Mouse (Mus musculus): ENCODE results near the gene Pros1. TPM values are rescaled to one million over a fixed set of nuclear protein-coding genes. Genes with fewer than 3 reads are reported as not detected.

Pros1 gene
- total and polyA plus RNA-seq, 3 experiments: 2.0 to 46.3 (median 13.8) TPM

GRCm38 (mm10) chr16:62936316-62936715, 82.2 kb downstream of the Pros1 start:
- ATAC-seq (ENCODE audit: extremely low read depth, insufficient number of reproducible peaks, low FRiP score, poor library complexity, severe bottlenecking): no peak
- Histone ChIP-seq H3K4me3 (ENCODE audit: low read depth, low read length) (no peak overlapping the region), H3K36me3 (replicated peaks) (no peaks in the 10 kb centered on the region), H3K9me3 (replicated peaks) (no peaks in the 10 kb centered on the region), H3K4me1 (ENCODE audit: insufficient read depth, low read depth, low read length) (peaks cover 5% of the 10 kb centered on the region), H3K27me3 (ENCODE audit: insufficient read depth, low read length) (no peaks in the 10 kb centered on the region)
- DNase-seq (ENCODE audit: low spot score): no peak
- TF ChIP-seq GATA1 (IDR thresholded peaks at IDR 0.05; ENCODE audit: borderline replicate concordance, low read length): no peak
- no peak for TF ChIP-seq POLR2AphosphoS5 (IDR thresholded peaks at IDR 0.05; ENCODE audit: insufficient replicate concordance, low read depth, low read length)
- TF ChIP-seq GATA2 (IDR thresholded peaks at IDR 0.05; ENCODE audit: borderline replicate concordance, low read depth, low read length): no peak
- TF ChIP-seq TAL1 (conservative IDR thresholded peaks at IDR 0.05; ENCODE audit: low read depth, low read length): no peak
- TF ChIP-seq CTCF (IDR thresholded peaks at IDR 0.05; ENCODE audit: low read depth, low read length): no peak

- TF ChIP-seq POLR2AphosphoS5 (IDR thresholded peaks at IDR 0.05; ENCODE audit: insufficient replicate concordance, low read depth, low read length) (no peak), CTCF (IDR thresholded peaks at IDR 0.05; ENCODE audit: low read depth, low read length) (peak; percentile 74), GATA2 (IDR thresholded peaks at IDR 0.05; ENCODE audit: borderline replicate concordance, low read depth, low read length) (no peak)
- peaks cover 7% of the 10 kb centered on the region for H3K4me1 ChIP-seq (ENCODE audit: insufficient read depth, low read depth, low read length)
- peak overlapping the region; percentile 2; the same call in 1 of the 2 replicates for H3K4me3 ChIP-seq (ENCODE audit: low read depth, low read length)
- DNase-seq (ENCODE audit: low spot score) (peak; percentile 2), ATAC-seq (ENCODE audit: extremely low read depth, insufficient number of reproducible peaks, low FRiP score, poor library complexity, severe bottlenecking) (peak; percentile 81)
- no peaks in the 10 kb centered on the region for H3K9me3 ChIP-seq (replicated peaks)
- H3K36me3 ChIP-seq (replicated peaks): no peaks in the 10 kb centered on the region
- no peaks in the 10 kb centered on the region for H3K27me3 ChIP-seq (ENCODE audit: insufficient read depth, low read length)
These were observed 86.4 kb downstream of the Pros1 start for GRCm38 (mm10) chr16:62940388-62941003.

- ATAC-seq (ENCODE audit: extremely low read depth, insufficient number of reproducible peaks, low FRiP score, poor library complexity, severe bottlenecking): no peak
These were observed 87.7 kb downstream of the Pros1 start for GRCm38 (mm10) chr16:62941763-62942162.

GRCm38 (mm10) chr16:62942418-62943410, 88.6 kb downstream of the Pros1 start:
- ATAC-seq (ENCODE audit: extremely low read depth, insufficient number of reproducible peaks, low FRiP score, poor library complexity, severe bottlenecking) (no peak), DNase-seq (ENCODE audit: low spot score) (no peak)
- Histone ChIP-seq H3K4me3 (ENCODE audit: low read depth, low read length) (no peak overlapping the region), H3K9me3 (replicated peaks) (no peaks in the 10 kb centered on the region), H3K36me3 (replicated peaks) (no peaks in the 10 kb centered on the region), H3K4me1 (ENCODE audit: insufficient read depth, low read depth, low read length) (peaks cover 7% of the 10 kb centered on the region), H3K27me3 (ENCODE audit: insufficient read depth, low read length) (no peaks in the 10 kb centered on the region)
- TF ChIP-seq TAL1 (conservative IDR thresholded peaks at IDR 0.05; ENCODE audit: low read depth, low read length) (no peak), GATA2 (IDR thresholded peaks at IDR 0.05; ENCODE audit: borderline replicate concordance, low read depth, low read length) (no peak), GATA1 (IDR thresholded peaks at IDR 0.05; ENCODE audit: borderline replicate concordance, low read length) (no peak), POLR2AphosphoS5 (IDR thresholded peaks at IDR 0.05; ENCODE audit: insufficient replicate concordance, low read depth, low read length) (no peak), CTCF (IDR thresholded peaks at IDR 0.05; ENCODE audit: low read depth, low read length) (no peak)

More at GRCm38 (mm10) chr16:62941763-62942162, 87.7 kb downstream of the Pros1 start:
- Histone ChIP-seq H3K36me3 (replicated peaks) (no peaks in the 10 kb centered on the region), H3K9me3 (replicated peaks) (no peaks in the 10 kb centered on the region), H3K4me3 (ENCODE audit: low read depth, low read length) (no peak overlapping the region), H3K27me3 (ENCODE audit: insufficient read depth, low read length) (no peaks in the 10 kb centered on the region), H3K4me1 (ENCODE audit: insufficient read depth, low read depth, low read length) (peaks cover 7% of the 10 kb centered on the region)
- DNase-seq (ENCODE audit: low spot score): no peak
- TF ChIP-seq TAL1 (conservative IDR thresholded peaks at IDR 0.05; ENCODE audit: low read depth, low read length) (no peak), CTCF (IDR thresholded peaks at IDR 0.05; ENCODE audit: low read depth, low read length) (no peak), GATA1 (IDR thresholded peaks at IDR 0.05; ENCODE audit: borderline replicate concordance, low read length) (no peak), POLR2AphosphoS5 (IDR thresholded peaks at IDR 0.05; ENCODE audit: insufficient replicate concordance, low read depth, low read length) (no peak), GATA2 (IDR thresholded peaks at IDR 0.05; ENCODE audit: borderline replicate concordance, low read depth, low read length) (no peak)

- TF ChIP-seq CTCF (IDR thresholded peaks at IDR 0.05; ENCODE audit: low read depth, low read length) (no peak), GATA1 (IDR thresholded peaks at IDR 0.05; ENCODE audit: borderline replicate concordance, low read length) (no peak), TAL1 (conservative IDR thresholded peaks at IDR 0.05; ENCODE audit: low read depth, low read length) (no peak), POLR2AphosphoS5 (IDR thresholded peaks at IDR 0.05; ENCODE audit: insufficient replicate concordance, low read depth, low read length) (no peak), GATA2 (IDR thresholded peaks at IDR 0.05; ENCODE audit: borderline replicate concordance, low read depth, low read length) (no peak)
- no peaks in the 10 kb centered on the region for H3K36me3 ChIP-seq (replicated peaks)
- no peak for DNase-seq (ENCODE audit: low spot score)
- no peaks in the 10 kb centered on the region for H3K4me1 ChIP-seq (ENCODE audit: insufficient read depth, low read depth, low read length)
- no peaks in the 10 kb centered on the region for H3K9me3 ChIP-seq (replicated peaks)
- no peak for ATAC-seq (ENCODE audit: extremely low read depth, insufficient number of reproducible peaks, low FRiP score, poor library complexity, severe bottlenecking)
- H3K27me3 ChIP-seq (ENCODE audit: insufficient read depth, low read length): no peaks in the 10 kb centered on the region
- no peak overlapping the region for H3K4me3 ChIP-seq (ENCODE audit: low read depth, low read length)
These were observed 104.4 kb downstream of the Pros1 start for GRCm38 (mm10) chr16:62958485-62958884.

GRCm38 (mm10) chr16:62964361-62964763, 110.3 kb downstream of the Pros1 start:
- TF ChIP-seq GATA2 (IDR thresholded peaks at IDR 0.05; ENCODE audit: borderline replicate concordance, low read depth, low read length) (no peak), CTCF (IDR thresholded peaks at IDR 0.05; ENCODE audit: low read depth, low read length) (no peak), POLR2AphosphoS5 (IDR thresholded peaks at IDR 0.05; ENCODE audit: insufficient replicate concordance, low read depth, low read length) (no peak), GATA1 (IDR thresholded peaks at IDR 0.05; ENCODE audit: borderline replicate concordance, low read length) (no peak)
- ATAC-seq (ENCODE audit: extremely low read depth, insufficient number of reproducible peaks, low FRiP score, poor library complexity, severe bottlenecking) (no peak), DNase-seq (ENCODE audit: low spot score) (no peak)
- H3K9me3 ChIP-seq (replicated peaks): no peaks in the 10 kb centered on the region
- no peaks in the 10 kb centered on the region for H3K27me3 ChIP-seq (ENCODE audit: insufficient read depth, low read length)
- no peak overlapping the region for H3K4me3 ChIP-seq (ENCODE audit: low read depth, low read length)
- no peaks in the 10 kb centered on the region for H3K36me3 ChIP-seq (replicated peaks)
- no peaks in the 10 kb centered on the region for H3K4me1 ChIP-seq (ENCODE audit: insufficient read depth, low read depth, low read length)

All from G1E (cell line).